Mouse (Mus musculus) MEL (cell line): ENCODE data around the gene Sergef.

Experiments used
- E2F4 ChIP-seq: IDR thresholded peaks from 2 replicates; pipeline ENCODE4 v1.6.1; 2011; ENCODE audit warnings: low read depth, low read length, improper control_type of control experiment, borderline replicate concordance
- JUND ChIP-seq: IDR thresholded peaks from 2 replicates; pipeline ENCODE4 v1.6.1; 2011; ENCODE audit warnings: low read depth, mild to moderate bottlenecking, improper control_type of control experiment, low read length
- POLR2A ChIP-seq, 2 experiments: IDR thresholded peaks; 2 replicates each; pipeline ENCODE4 v1.6.1; 2011 to 2012; ENCODE audit warnings: low read length in 2 of 2, mild to moderate bottlenecking in 2 of 2, control low read depth in 1 of 2, improper control_type of control experiment in 1 of 2, low read depth in 1 of 2, moderate library complexity in 1 of 2; ENCODE audit not compliant: control insufficient read depth in 1 of 2, insufficient read depth in 1 of 2, poor library complexity in 1 of 2
- USF1 ChIP-seq: IDR thresholded peaks from 2 replicates; pipeline ENCODE4 v1.6.1; 2014; ENCODE audit warnings: low read depth, mild to moderate bottlenecking, inconsistent platforms, low read length, improper control_type of control experiment, moderate library complexity
- ZC3H11A ChIP-seq: IDR thresholded peaks from 2 replicates; pipeline ENCODE4 v1.6.1; 2012; ENCODE audit warnings: low read depth, mild to moderate bottlenecking, inconsistent platforms, low read length, improper control_type of control experiment

DNA sequence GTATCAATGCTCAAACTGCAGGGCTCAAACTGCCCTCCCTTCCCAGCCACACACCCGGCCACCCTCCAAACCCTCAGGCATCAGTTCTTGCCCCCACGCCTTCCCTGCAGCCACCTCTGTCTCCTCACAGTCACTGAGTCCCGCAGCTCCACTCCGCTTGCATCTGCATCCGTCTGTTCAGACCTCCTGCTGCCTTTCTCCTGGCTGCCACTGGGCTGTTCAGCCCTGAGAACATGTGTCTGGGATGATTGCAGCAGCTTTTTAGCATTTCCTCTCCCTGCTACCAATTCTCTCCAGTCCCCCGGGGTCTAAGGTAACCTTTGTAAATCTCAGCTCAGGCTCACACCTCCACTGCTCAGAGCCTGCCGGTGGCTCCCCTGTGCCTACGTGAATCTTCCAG lies 109.7 kb downstream of the Sergef start:
- no peak for TF ChIP-seq JUND
- TF ChIP-seq POLR2A (IDR thresholded peaks at IDR 0.05; ENCODE audit: control insufficient read depth in 1 of 2, insufficient read depth in 1 of 2, low read depth in 1 of 2, low read length in 2 of 2, poor library complexity in 1 of 2): no peak
- no peak for TF ChIP-seq USF1
- TF ChIP-seq E2F4: no peak
- TF ChIP-seq ZC3H11A: no peak
